Comparison of ENCODE assay signal across 7 mouse cellular contexts in the genomic region with DNA sequence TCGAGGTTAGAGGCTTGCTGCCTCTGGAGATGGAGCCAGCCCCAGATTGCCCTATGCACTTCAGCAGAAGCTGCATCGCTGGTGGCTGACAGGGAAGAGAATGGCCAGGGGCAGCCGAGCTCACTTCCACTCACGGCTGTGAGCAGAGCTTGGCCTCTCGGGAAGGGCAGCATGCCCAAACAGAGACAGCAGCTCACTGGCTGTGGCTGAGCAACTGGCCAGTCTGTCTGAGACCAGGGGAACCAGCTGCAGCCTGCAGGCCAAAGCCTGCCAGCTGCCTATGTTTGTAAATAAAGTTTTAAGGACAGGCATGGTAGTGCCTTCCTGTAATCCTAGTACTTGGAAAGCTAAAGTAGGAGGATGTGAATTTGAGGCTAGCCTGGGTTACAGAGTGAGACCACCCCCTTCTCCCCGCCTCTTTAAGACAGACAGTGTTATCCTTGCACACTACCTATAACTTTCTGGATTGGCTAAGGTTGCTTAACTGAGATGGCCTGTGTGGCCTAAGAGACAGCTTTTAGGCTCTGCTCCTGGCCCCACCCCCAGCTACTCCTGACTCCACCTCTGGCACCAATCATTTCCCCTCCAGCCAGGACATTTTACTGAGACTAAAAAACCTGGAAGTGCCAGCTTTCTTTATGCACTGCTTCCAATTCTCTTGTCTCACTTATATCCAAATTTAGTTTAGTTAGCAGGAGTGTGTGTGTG. TPM values are rescaled to one million over a fixed set of nuclear protein-coding genes. Genes with fewer than 3 reads are reported as not detected.
A peak's percentile ranks its signal among the peaks of the same experiment; 100 is the strongest.
DNase-seq lines count a peak whose midpoint lies in the region; ATAC-seq and TF ChIP-seq lines count a peak whose summit lies in the region.

No protein-coding gene starts in this region.

- ATAC-seq in liver, embryonic 15.5 days (ENCODE audit: insufficient read depth): no peak
- ATAC-seq in liver, embryonic 12.5 days: no peak
- no peak for ATAC-seq in embryonic facial prominence, embryonic 13.5 days (ENCODE audit: insufficient number of reproducible peaks, insufficient read depth, low FRiP score, low TSS enrichment, low read depth)
- no peak for ATAC-seq in forebrain, embryonic 16.5 days

- no peak overlapping the region for H3ac ChIP-seq in myocyte (ENCODE audit: control insufficient read depth, insufficient read length)

- no peak overlapping the region for H3K9ac ChIP-seq in liver, embryonic 15.5 days
- no peak overlapping the region for H3K9ac ChIP-seq in liver, embryonic 12.5 days
- H3K9ac ChIP-seq in embryonic facial prominence, embryonic 13.5 days: peak overlapping the region; percentile 21; the same call in 1 of the 2 replicates
- no peak overlapping the region for H3K9ac ChIP-seq in forebrain, embryonic 16.5 days (replicated peaks; ENCODE audit: low read depth, low read length)

- WGBS in liver, embryonic 15.5 days (ENCODE audit: insufficient replicate concordance): 57% methylated on average over 6 of the region's 6 CpGs
- 73% methylated on average over 6 of the region's 6 CpGs for WGBS in liver, embryonic 12.5 days (ENCODE audit: insufficient replicate concordance)
- WGBS in embryonic facial prominence, embryonic 13.5 days: 60% methylated on average over 6 of the region's 6 CpGs
- 67% methylated on average over 6 of the region's 6 CpGs for WGBS in forebrain, embryonic 16.5 days

- H3K9me3 ChIP-seq in liver, embryonic 15.5 days (replicated peaks): no peaks in the 10 kb centered on the region
- H3K9me3 ChIP-seq in liver, embryonic 12.5 days (replicated peaks): no peaks in the 10 kb centered on the region
- H3K9me3 ChIP-seq in embryonic facial prominence, embryonic 13.5 days: no peaks in the 10 kb centered on the region
- H3K9me3 ChIP-seq in forebrain, embryonic 16.5 days (ENCODE audit: control insufficient read depth, low read length): no peaks in the 10 kb centered on the region

- 0 out of 2 replicates have a peak overlapping the region, but pooled peaks have one; percentile 38 for H3K27ac ChIP-seq in liver, embryonic 15.5 days (replicated peaks)
- no peak overlapping the region for H3K27ac ChIP-seq in liver, embryonic 12.5 days
- peak overlapping the region; percentile 41 for H3K27ac ChIP-seq in embryonic facial prominence, embryonic 13.5 days
- H3K27ac ChIP-seq in forebrain, embryonic 16.5 days (ENCODE audit: low read length): no peak overlapping the region

- H3K4me1 ChIP-seq in liver, embryonic 15.5 days (replicated peaks): peaks cover 67% of the 10 kb centered on the region
- H3K4me1 ChIP-seq in liver, embryonic 12.5 days: peaks cover 68% of the 10 kb centered on the region
- H3K4me1 ChIP-seq in embryonic facial prominence, embryonic 13.5 days: peaks cover 68% of the 10 kb centered on the region
- peaks cover 30% of the 10 kb centered on the region for H3K4me1 ChIP-seq in forebrain, embryonic 16.5 days (replicated peaks; ENCODE audit: control insufficient read depth, insufficient read depth, low read length)

- H3K36me3 ChIP-seq in liver, embryonic 15.5 days (replicated peaks): no peaks in the 10 kb centered on the region; the same call in 1 of the 2 replicates
- peaks cover 10% of the 10 kb centered on the region for H3K36me3 ChIP-seq in liver, embryonic 12.5 days
- peaks cover 9% of the 10 kb centered on the region for H3K36me3 ChIP-seq in embryonic facial prominence, embryonic 13.5 days
- H3K36me3 ChIP-seq in myocyte (ENCODE audit: control insufficient read depth, insufficient read depth): no peaks in the 10 kb centered on the region
- H3K36me3 ChIP-seq in forebrain, embryonic 16.5 days (ENCODE audit: control insufficient read depth, insufficient read depth): no peaks in the 10 kb centered on the region

- peaks cover 33% of the 10 kb centered on the region for H3K79me2 ChIP-seq in myocyte (ENCODE audit: control insufficient read depth, insufficient read depth)

- H3K4me3 ChIP-seq in liver, embryonic 15.5 days (replicated peaks): no peak overlapping the region
- H3K4me3 ChIP-seq in liver, embryonic 12.5 days: no peak overlapping the region
- no peak overlapping the region for H3K4me3 ChIP-seq in embryonic facial prominence, embryonic 13.5 days
- H3K4me3 ChIP-seq in myocyte: no peak overlapping the region
- H3K4me3 ChIP-seq in forebrain, embryonic 16.5 days (replicated peaks; ENCODE audit: low read length): no peak overlapping the region

- no peak overlapping the region for H3K4me2 ChIP-seq in liver, embryonic 15.5 days
- H3K4me2 ChIP-seq in liver, embryonic 12.5 days: no peak overlapping the region
- no peak overlapping the region for H3K4me2 ChIP-seq in embryonic facial prominence, embryonic 13.5 days
- no peak overlapping the region for H3K4me2 ChIP-seq in myocyte (ENCODE audit: low read depth)
- no peak overlapping the region for H3K4me2 ChIP-seq in forebrain, embryonic 16.5 days (ENCODE audit: low read length)

- TF ChIP-seq POLR2A in myocyte (IDR thresholded peaks at IDR 0.05; ENCODE audit: insufficient read length, low read depth): no peak

- H3K27me3 ChIP-seq in liver, embryonic 15.5 days: no peaks in the 10 kb centered on the region
- H3K27me3 ChIP-seq in liver, embryonic 12.5 days (replicated peaks): no peaks in the 10 kb centered on the region
- no peaks in the 10 kb centered on the region for H3K27me3 ChIP-seq in embryonic facial prominence, embryonic 13.5 days
- H3K27me3 ChIP-seq in myocyte (ENCODE audit: control insufficient read depth, insufficient read depth, insufficient read length): no peaks in the 10 kb centered on the region
- H3K27me3 ChIP-seq in forebrain, embryonic 16.5 days (replicated peaks; ENCODE audit: control insufficient read depth, insufficient read depth, low read length): no peaks in the 10 kb centered on the region

- DNase-seq in heart, postnatal 4 days: peak; percentile 26
- no peak for DNase-seq in layer of hippocampus, adult 18-20 months (ENCODE audit: low spot score in 2 of 2)

TF ChIP-seq in myocyte, 11 proteins besides CTCF, POLR2A, EP300 and RAD21:
- TF ChIP-seq TCF3 (IDR thresholded peaks at IDR 0.05; ENCODE audit: insufficient read length, low read depth): no peak
- no peak for TF ChIP-seq E2F4 (IDR thresholded peaks at IDR 0.05; ENCODE audit: insufficient read depth)
- peak; percentile 70 to 89 (median 83) for TF ChIP-seq MYOD1 (IDR thresholded peaks at IDR 0.05; ENCODE audit: control insufficient read depth in 1 of 3, insufficient read length in 2 of 3, low read depth in 2 of 3)
- TF ChIP-seq SRF (IDR thresholded peaks at IDR 0.05; ENCODE audit: control insufficient read depth, insufficient read length, low read depth): no peak
- TF ChIP-seq MYOG (IDR thresholded peaks at IDR 0.05; ENCODE audit: control insufficient read depth in 1 of 3, insufficient read depth in 1 of 3, insufficient read length in 2 of 3, low read depth in 2 of 3): peak; percentile 69 to 92 (median 91)
- no peak for TF ChIP-seq POLR2AphosphoS2 (IDR thresholded peaks at IDR 0.05; ENCODE audit: insufficient read length, low read depth)

RNA-seq across cellular contexts. Expression of gene Foxk1, which starts 11.5 kb away (rescaled TPM):
- polyA plus RNA-seq in liver, embryonic 15.5 days (2015; fragmentation: Nextera tagmentation; extraction: Ambion mirVana): 2.0 and 2.1 TPM in 2 replicates
- polyA plus RNA-seq in liver, embryonic 12.5 days (2016; fragmentation: Nextera tagmentation; extraction: Ambion mirVana): 3.1 and 4.1 TPM in 2 replicates
- 5.0 and 6.3 TPM in 2 replicates for polyA plus RNA-seq in embryonic facial prominence, embryonic 13.5 days (2015; fragmentation: Nextera tagmentation; extraction: Ambion mirVana)
- total RNA-seq in heart, postnatal 4 days (2021): 10 to 100 TPM; 18.2 to 19.0 TPM
- 10.4 TPM for polyA plus RNA-seq in myocyte (2012; fragmentation: generic; extraction: Trizol)
- 10 to 100 TPM; 51.1 to 55.3 TPM for total RNA-seq in layer of hippocampus, adult 18-20 months (2021)
- polyA plus RNA-seq in forebrain, embryonic 16.5 days (2015; fragmentation: Nextera tagmentation; extraction: Ambion mirVana): 4.1 and 4.6 TPM in 2 replicates

RNA-seq across cellular contexts. Expression of gene Ap5z1, which starts 50.9 kb away (rescaled TPM):
- polyA plus RNA-seq in liver, embryonic 15.5 days (2015; fragmentation: Nextera tagmentation; extraction: Ambion mirVana): 4.2 and 5.6 TPM in 2 replicates
- polyA plus RNA-seq in liver, embryonic 12.5 days (2016; fragmentation: Nextera tagmentation; extraction: Ambion mirVana): 6.8 and 7.4 TPM in 2 replicates
- 8.9 and 9.7 TPM in 2 replicates for polyA plus RNA-seq in embryonic facial prominence, embryonic 13.5 days (2015; fragmentation: Nextera tagmentation; extraction: Ambion mirVana)
- total RNA-seq in heart, postnatal 4 days (2021): 1 to 10 TPM; 6.0 to 8.2 TPM
- polyA plus RNA-seq in myocyte (2012; fragmentation: generic; extraction: Trizol): 9.8 TPM
- 10 to 100 TPM; 21.1 to 23.4 TPM for total RNA-seq in layer of hippocampus, adult 18-20 months (2021)
- polyA plus RNA-seq in forebrain, embryonic 16.5 days (2015; fragmentation: Nextera tagmentation; extraction: Ambion mirVana): 14.8 and 16.9 TPM in 2 replicates

Comparison
In these comparisons a context has a peak if more than half of its experiments do, and no peak if none do; other contexts are left out.
1. H3K27ac ChIP-seq: peak in liver, embryonic 15.5 days (single experiment) and embryonic facial prominence, embryonic 13.5 days (single experiment); none in liver, embryonic 12.5 days (single experiment) and forebrain, embryonic 16.5 days (single experiment).